Mouse (Mus musculus) embryonic fibroblast, embryonic 13.5 days (primary cell): ENCODE results near the gene Pafah2.

Source experiments
- CTCF ChIP-seq: IDR thresholded peaks from 2 replicates; pipeline ENCODE4 v1.5.1; 2011; ENCODE audit warnings: mild to moderate bottlenecking, control low read depth, low read length, moderate library complexity, borderline replicate concordance; ENCODE audit not compliant: insufficient read depth
- POLR2A ChIP-seq: IDR thresholded peaks from 2 replicates; pipeline ENCODE4 v1.6.1; 2011; ENCODE audit warnings: low read depth, mild to moderate bottlenecking, control low read depth, low read length, moderate library complexity

DNA sequence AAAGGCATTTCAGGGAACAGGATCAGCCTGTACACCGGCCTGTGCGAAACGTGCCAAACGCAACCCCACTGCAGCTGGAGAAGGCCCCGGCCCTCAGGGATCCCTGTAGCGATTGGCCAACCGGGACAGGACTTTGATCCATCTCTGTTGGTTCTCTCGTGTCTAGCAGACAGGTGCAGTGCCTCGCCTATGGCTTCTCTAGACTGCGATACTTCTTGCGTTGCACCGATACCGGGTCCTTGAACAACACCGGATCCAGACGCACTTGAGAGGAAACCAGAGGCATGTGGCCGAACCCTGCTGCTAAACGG, 38.7 kb upstream of the Pafah2 start:
- TF ChIP-seq CTCF (no peak), POLR2A (no peak)
